24 mouse cellular contexts compared by ENCODE assay signal in the genomic region with DNA sequence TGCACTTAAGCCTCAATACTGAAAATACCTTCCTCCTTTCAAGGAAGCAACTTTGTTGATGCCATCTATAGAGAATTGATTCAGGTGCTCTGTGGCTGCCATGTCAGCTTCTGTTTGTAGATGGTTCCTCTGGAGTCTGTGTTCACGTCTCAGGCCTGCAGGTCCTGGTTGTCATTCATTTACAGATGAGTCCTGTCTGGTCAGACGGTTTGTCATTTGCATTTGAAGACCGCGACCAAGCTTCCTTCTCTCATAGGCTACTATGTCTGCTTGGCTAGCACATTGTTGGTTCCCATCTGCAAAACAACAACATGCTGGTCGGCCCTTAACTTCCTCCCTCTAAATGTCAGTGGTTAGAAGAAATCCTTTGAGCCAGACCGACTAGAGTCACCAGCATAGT.
DNase-seq lines count a peak whose midpoint lies in the region; ATAC-seq and TF ChIP-seq lines count a peak whose summit lies in the region.
"Had no signal": no experiment of that assay in that cellular context is flagged by ENCODE, and none has a peak within 500 bp of the region (broad histone marks: within the 10 kb centered on the region; RNA-seq: fewer than 3 reads in every experiment).

No protein-coding gene starts in this region.

- H3K4me1 ChIP-seq in heart, embryonic 10.5 days: no peaks in the 10 kb centered on the region
- H3K4me1 ChIP-seq in heart, embryonic 11.5 days (ENCODE audit: control insufficient read depth, insufficient read depth, low read length): no peaks in the 10 kb centered on the region; the same call in 1 of the 2 replicates
- peaks cover 9 to 14% of the 10 kb centered on the region in 2 experiments; a peak in 3 of 4 replicates for H3K4me1 ChIP-seq in ES-E14 (ENCODE audit: control insufficient read depth in 2 of 2, insufficient read depth in 2 of 2, low read length in 2 of 2, poor library complexity in 1 of 2)
- H3K4me1 ChIP-seq: forebrain, embryonic 13.5 days had no signal

- no peak for ATAC-seq in heart, embryonic 11.5 days (replicated peaks; ENCODE audit: insufficient number of reproducible peaks, low FRiP score, low TSS enrichment)
- ATAC-seq in erythroblast, adult 5-6 weeks (replicated peaks; ENCODE audit: low FRiP score, poor library complexity, severe bottlenecking): no peak
- ATAC-seq: CD4-positive, CD25-positive, alpha-beta regulatory T cell, adult 4 months; forebrain, embryonic 13.5 days; forebrain, embryonic 15.5 days; forebrain, postnatal 0 days had no signal

- no peak overlapping the region for H3K4me3 ChIP-seq in heart, embryonic 10.5 days
- no peak overlapping the region for H3K4me3 ChIP-seq in heart, embryonic 11.5 days (ENCODE audit: low read depth, low read length)
- no peak overlapping the region for H3K4me3 ChIP-seq in ES-E14 (ENCODE audit: insufficient read depth in 1 of 2, low read depth in 1 of 2, low read length in 2 of 2, poor library complexity in 1 of 2, severe bottlenecking in 1 of 2)
- H3K4me3 ChIP-seq: embryonic facial prominence, embryonic 13.5 days; embryonic facial prominence, embryonic 15.5 days; forebrain, embryonic 13.5 days; forebrain, embryonic 15.5 days had no signal

- WGBS in heart, embryonic 10.5 days: 64% methylated on average over 6 of the region's 6 CpGs
- 70% methylated on average over 6 of the region's 6 CpGs for WGBS in heart, embryonic 11.5 days (ENCODE audit: insufficient replicate concordance)

- H3K27ac ChIP-seq in heart, embryonic 10.5 days: no peak overlapping the region
- H3K27ac ChIP-seq in heart, embryonic 11.5 days (ENCODE audit: low read depth, low read length): no peak overlapping the region
- H3K27ac ChIP-seq in ES-E14 (ENCODE audit: insufficient read depth, low read depth, low read length, poor library complexity, severe bottlenecking): no peak overlapping the region
- H3K27ac ChIP-seq: embryonic facial prominence, embryonic 13.5 days; embryonic facial prominence, embryonic 15.5 days; forebrain, embryonic 13.5 days; forebrain, embryonic 15.5 days had no signal

- peak; percentile 63 for DNase-seq in heart, embryonic 10.5 days (ENCODE audit: low spot score)
- peak; percentile 40 for DNase-seq in ES-E14 (ENCODE audit: low read depth, low spot score)
- DNase-seq in ZHBTc4 (ENCODE audit: low read depth, low spot score): peak; percentile 81
- no peak for DNase-seq in right cerebral cortex, postnatal 14 days
- DNase-seq: adrenal gland, adult 2 months; adrenal gland, postnatal 10 days; adrenal gland, postnatal 25 days; B cell, adult 2 months; cerebellum, adult 11 months; cerebellum, adult 18-20 months; cerebellum, adult 8-10 months; cerebellum, adult 9-11 months; cerebellum, postnatal 14 days; cerebellum, postnatal 36 days; embryo, embryonic 11 days; forebrain, postnatal 0 days had no signal

- no peaks in the 10 kb centered on the region for H3K9me3 ChIP-seq in heart, embryonic 10.5 days
- H3K9me3 ChIP-seq in heart, embryonic 11.5 days (replicated peaks; ENCODE audit: control insufficient read depth, low read length): no peaks in the 10 kb centered on the region
- no peaks in the 10 kb centered on the region for H3K9me3 ChIP-seq in ES-E14 (ENCODE audit: control insufficient read depth, insufficient read depth, low read depth, low read length)
- H3K9me3 ChIP-seq: embryonic facial prominence, embryonic 13.5 days; embryonic facial prominence, embryonic 15.5 days; forebrain, embryonic 13.5 days; forebrain, embryonic 15.5 days had no signal

- H3K9ac ChIP-seq in heart, embryonic 11.5 days (ENCODE audit: low read depth, low read length): no peak overlapping the region
- no peak overlapping the region for H3K9ac ChIP-seq in ES-E14 (ENCODE audit: insufficient read depth, low read depth, low read length, poor library complexity, severe bottlenecking)
- H3K9ac ChIP-seq: embryonic facial prominence, embryonic 13.5 days; embryonic facial prominence, embryonic 15.5 days; forebrain, embryonic 13.5 days; forebrain, embryonic 15.5 days; forebrain, postnatal 0 days had no signal

- in situ Hi-C loops in ES-E14 (cut with MboI; ENCODE audit: low sequenced_read_pairs in 2 of 2, unreplicated experiment in 2 of 2): no loop called here

- no peak overlapping the region for H3K4me2 ChIP-seq in heart, embryonic 11.5 days
- H3K4me2 ChIP-seq: embryonic facial prominence, embryonic 13.5 days; embryonic facial prominence, embryonic 15.5 days; forebrain, embryonic 13.5 days; forebrain, embryonic 15.5 days had no signal

- no peaks in the 10 kb centered on the region; the same call in 1 of the 2 replicates for H3K27me3 ChIP-seq in heart, embryonic 10.5 days (ENCODE audit: insufficient read depth, poor library complexity, severe bottlenecking)
- H3K27me3 ChIP-seq in heart, embryonic 11.5 days (ENCODE audit: control insufficient read depth, insufficient read depth, low read length): no peaks in the 10 kb centered on the region
- H3K27me3 ChIP-seq: CH12.LX; embryonic facial prominence, embryonic 13.5 days; forebrain, embryonic 13.5 days; forebrain, embryonic 15.5 days had no signal

- H3K36me3 ChIP-seq in heart, embryonic 10.5 days: no peaks in the 10 kb centered on the region
- no peaks in the 10 kb centered on the region for H3K36me3 ChIP-seq in heart, embryonic 11.5 days (ENCODE audit: control insufficient read depth, insufficient read depth, low read length)
- peaks cover 2% of the 10 kb centered on the region; the same call in 1 of the 2 replicates for H3K36me3 ChIP-seq in ES-E14 (ENCODE audit: control insufficient read depth, insufficient read depth, low read length, poor library complexity, severe bottlenecking)
- H3K36me3 ChIP-seq: embryonic facial prominence, embryonic 13.5 days; embryonic facial prominence, embryonic 15.5 days; forebrain, embryonic 15.5 days had no signal

TF ChIP-seq in ES-E14, 5 proteins besides CTCF, POLR2A, EP300 and RAD21:
- TF ChIP-seq ZC3H11A (IDR thresholded peaks at IDR 0.05; ENCODE audit: borderline replicate concordance, low read depth, low read length): no peak
- no peak for TF ChIP-seq HCFC1 (IDR thresholded peaks at IDR 0.05; ENCODE audit: borderline replicate concordance, insufficient read depth, low read length)
- no peak for TF ChIP-seq ZNF384 (IDR thresholded peaks at IDR 0.05; ENCODE audit: low read depth, low read length)
- no peak for TF ChIP-seq MAFK (IDR thresholded peaks at IDR 0.05; ENCODE audit: insufficient read depth, low read depth, low read length)
- TF ChIP-seq CHD2 (IDR thresholded peaks at IDR 0.05; ENCODE audit: low read depth, low read length): no peak
TF ChIP-seq in ES-E14: peak in this region for 0.
